Mouse (Mus musculus) hindbrain, postnatal 0 days (tissue): ENCODE measurements around the gene Magi2. TPM values are rescaled to one million over a fixed set of nuclear protein-coding genes. Genes with fewer than 3 reads are reported as not detected.

Experiments
- ATAC-seq: fragments of 200-750 bp; cut with Nextera tagmentation; 2 replicates; pipeline ENCODE4 v1.8.0; 2017; ENCODE audit warnings: mild to moderate bottlenecking, moderate TSS enrichment, moderate library complexity
- DNase-seq: peaks from one replicate; pipeline ENCODE4 v3.0.0-alpha.2; 2015; ENCODE audit warnings: low spot score
- H3K27ac ChIP-seq: fragments of 300-500 bp; sonication (generic); 2 replicates; pipeline ENCODE4 v1.5.1; 2014; ENCODE audit warnings: mild to moderate bottlenecking
- H3K27me3 ChIP-seq: fragments of 300-500 bp; sonication (generic); 2 replicates; pipeline ENCODE4 v1.6.1; 2014; ENCODE audit warnings: low read length, mixed read lengths; ENCODE audit not compliant: insufficient read depth
- H3K36me3 ChIP-seq: fragments of 300-500 bp; sonication (generic); 2 replicates; pipeline ENCODE4 v1.6.1; 2014; ENCODE audit warnings: low read length, mixed read lengths; ENCODE audit not compliant: insufficient read depth
- H3K4me1 ChIP-seq: fragments of 300-500 bp; sonication (generic); 2 replicates; pipeline ENCODE4 v1.6.1; 2014; ENCODE audit warnings: antibody characterized with exemption, low read length, mixed read lengths; ENCODE audit not compliant: insufficient read depth
- H3K4me2 ChIP-seq: fragments of 300-500 bp; sonication (generic); 2 replicates; pipeline ENCODE4 v1.6.1; 2014; ENCODE audit warnings: low read depth, mild to moderate bottlenecking, low read length, moderate library complexity, mixed read lengths
- H3K4me3 ChIP-seq: fragments of 300-500 bp; sonication (generic); 2 replicates; pipeline ENCODE4 v1.5.1; 2014; ENCODE audit warnings: low read length
- H3K9ac ChIP-seq: fragments of 300-500 bp; sonication (generic); replicated peaks from 2 replicates; pipeline ENCODE4 v1.6.1; 2014; ENCODE audit warnings: mild to moderate bottlenecking, low read length, moderate library complexity, mixed read lengths
- H3K9me3 ChIP-seq: fragments of 300-500 bp; sonication (generic); 2 replicates; pipeline ENCODE4 v1.6.1; 2016; ENCODE audit warnings: low read length, mixed read lengths
- CTCF ChIP-seq: IDR thresholded peaks from 2 replicates; pipeline ENCODE4 v1.5.1; 2016; ENCODE audit warnings: antibody characterized with exemption, control low read depth, low read depth
- WGBS: fragments of 180-500 bp; shearing (Covaris S2); extraction: QIAGEN DNeasy Blood & Tissue Kit; methylation state at CpG from one replicate; pipeline ENCODE4 v1.1.7; 2014; 5-methylcytosine and 5-hydroxymethylcytosine counted together
- polyA plus RNA-seq: library from polyadenylated mRNA; unstranded; fragments of >200 nt; fragmentation: Nextera tagmentation; extraction: Ambion mirVana; gene quantifications from 2 replicates; pipeline ENCODE4 v1.2.1, GENCODE M21; 2015
- total RNA-seq: library from RNA; depleted of rRNA; stranded (reverse); fragments of >200 nt; gene quantifications from 2 replicates; pipeline ENCODE4 v1.2.3, GENCODE M21; 2014

The Magi2 gene
- total and polyA plus RNA-seq, 2 experiments from 2014 or later = 17.3 to 45.5 TPM

DNA sequence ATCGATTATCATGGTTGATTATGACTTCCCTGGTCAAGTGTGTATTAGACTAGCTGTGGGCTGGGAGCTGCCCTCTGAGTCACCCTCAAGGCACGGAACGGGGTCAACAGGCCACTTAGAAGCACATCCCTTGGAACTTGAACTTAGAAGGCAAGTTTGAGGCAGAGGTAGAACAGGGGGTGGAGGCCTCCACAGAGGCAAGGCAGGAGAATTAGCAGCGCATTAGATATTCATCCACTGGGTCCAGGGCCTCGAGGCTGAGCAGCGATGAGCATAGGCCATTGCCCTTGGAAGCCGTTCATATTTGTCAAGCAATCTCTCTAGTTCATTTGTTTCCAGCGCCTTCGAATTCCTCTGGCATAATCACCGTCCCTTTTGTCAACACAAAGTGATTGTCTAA lies 1454.8 kb downstream of the Magi2 start:
- Histone ChIP-seq H3K27me3 (no peaks in the 10 kb centered on the region), H3K4me3 (no peak overlapping the region), H3K27ac (no peak overlapping the region), H3K9me3 (no peaks in the 10 kb centered on the region), H3K4me1 (no peaks in the 10 kb centered on the region), H3K9ac (no peak overlapping the region), H3K4me2 (no peak overlapping the region), H3K36me3 (no peaks in the 10 kb centered on the region)
- ATAC-seq (no peak), DNase-seq (no peak)
- WGBS = 44% methylated on average over 10 of the region's 10 CpGs
- no peak for TF ChIP-seq CTCF

DNA sequence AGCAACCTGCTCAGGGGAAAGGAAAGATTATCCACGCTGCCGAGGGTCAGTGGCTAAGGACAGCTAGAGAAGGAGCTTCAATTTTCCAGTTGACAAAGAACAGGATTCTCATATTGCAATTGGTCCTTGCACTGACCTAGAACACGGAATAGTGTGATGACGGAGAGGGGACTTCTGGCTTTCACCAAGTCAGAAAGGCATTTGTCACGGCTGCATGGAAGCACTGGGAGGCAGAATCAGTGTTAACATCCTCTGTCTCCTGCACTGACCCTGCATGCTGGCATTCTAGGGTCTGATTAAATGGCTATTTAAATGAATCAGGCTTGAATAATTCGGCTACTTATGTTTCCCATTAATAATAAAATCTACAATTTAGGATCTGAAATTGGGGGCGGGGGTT lies 1455.4 kb downstream of the Magi2 start:
- Histone ChIP-seq H3K4me2 (no peak overlapping the region), H3K36me3 (no peaks in the 10 kb centered on the region), H3K4me3 (no peak overlapping the region), H3K4me1 (no peaks in the 10 kb centered on the region), H3K9me3 (no peaks in the 10 kb centered on the region), H3K27ac (no peak overlapping the region), H3K9ac (no peak overlapping the region), H3K27me3 (no peaks in the 10 kb centered on the region)
- 35% methylated on average over 7 of the region's 7 CpGs for WGBS
- ATAC-seq = no peak
- no peak for TF ChIP-seq CTCF
- no peak for DNase-seq

- Histone ChIP-seq H3K36me3 (no peaks in the 10 kb centered on the region), H3K9ac (no peak overlapping the region), H3K27ac (no peak overlapping the region), H3K4me2 (no peak overlapping the region), H3K9me3 (no peaks in the 10 kb centered on the region), H3K4me1 (no peaks in the 10 kb centered on the region), H3K4me3 (no peak overlapping the region), H3K27me3 (no peaks in the 10 kb centered on the region)
- ATAC-seq (no peak), DNase-seq (no peak)
- WGBS = 83% methylated on average over 6 of the region's 6 CpGs
- no peak for TF ChIP-seq CTCF
These were observed 1457.3 kb downstream of the Magi2 start for GRCm38 (mm10) chr5:20684112-20684511.

- DNase-seq = no peak
- 99% methylated on average over 3 of the region's 3 CpGs for WGBS
- no peak for TF ChIP-seq CTCF
- Histone ChIP-seq H3K4me1 (no peaks in the 10 kb centered on the region), H3K4me2 (no peak overlapping the region), H3K4me3 (no peak overlapping the region), H3K36me3 (no peaks in the 10 kb centered on the region), H3K9ac (no peak overlapping the region), H3K27me3 (no peaks in the 10 kb centered on the region), H3K9me3 (peaks cover 6% of the 10 kb centered on the region; the same call in 1 of the 2 replicates), H3K27ac (no peak overlapping the region)
- ATAC-seq = no peak
These were observed 1465.4 kb downstream of the Magi2 start for GRCm38 (mm10) chr5:20692230-20692629.

- no peak overlapping the region for H3K4me2 ChIP-seq
- H3K4me3 ChIP-seq = no peak overlapping the region
- H3K9ac ChIP-seq = no peak overlapping the region
- 0 out of 2 replicates have a peak, but pooled peaks cover under 1% of the 10 kb centered on the region for H3K9me3 ChIP-seq
- H3K27ac ChIP-seq = no peak overlapping the region
- ATAC-seq (no peak), DNase-seq (peak; percentile 26)
- H3K27me3 ChIP-seq = no peaks in the 10 kb centered on the region
- TF ChIP-seq CTCF = peak; percentile 45; the same call in 1 of the 2 replicates
- H3K36me3 ChIP-seq = no peaks in the 10 kb centered on the region
- H3K4me1 ChIP-seq = peaks cover 3% of the 10 kb centered on the region; the same call in 1 of the 2 replicates
- WGBS = 88% methylated on average over 5 of the region's 5 CpGs
These were observed 1472.3 kb downstream of the Magi2 start for GRCm38 (mm10) chr5:20699116-20699515.

DNA sequence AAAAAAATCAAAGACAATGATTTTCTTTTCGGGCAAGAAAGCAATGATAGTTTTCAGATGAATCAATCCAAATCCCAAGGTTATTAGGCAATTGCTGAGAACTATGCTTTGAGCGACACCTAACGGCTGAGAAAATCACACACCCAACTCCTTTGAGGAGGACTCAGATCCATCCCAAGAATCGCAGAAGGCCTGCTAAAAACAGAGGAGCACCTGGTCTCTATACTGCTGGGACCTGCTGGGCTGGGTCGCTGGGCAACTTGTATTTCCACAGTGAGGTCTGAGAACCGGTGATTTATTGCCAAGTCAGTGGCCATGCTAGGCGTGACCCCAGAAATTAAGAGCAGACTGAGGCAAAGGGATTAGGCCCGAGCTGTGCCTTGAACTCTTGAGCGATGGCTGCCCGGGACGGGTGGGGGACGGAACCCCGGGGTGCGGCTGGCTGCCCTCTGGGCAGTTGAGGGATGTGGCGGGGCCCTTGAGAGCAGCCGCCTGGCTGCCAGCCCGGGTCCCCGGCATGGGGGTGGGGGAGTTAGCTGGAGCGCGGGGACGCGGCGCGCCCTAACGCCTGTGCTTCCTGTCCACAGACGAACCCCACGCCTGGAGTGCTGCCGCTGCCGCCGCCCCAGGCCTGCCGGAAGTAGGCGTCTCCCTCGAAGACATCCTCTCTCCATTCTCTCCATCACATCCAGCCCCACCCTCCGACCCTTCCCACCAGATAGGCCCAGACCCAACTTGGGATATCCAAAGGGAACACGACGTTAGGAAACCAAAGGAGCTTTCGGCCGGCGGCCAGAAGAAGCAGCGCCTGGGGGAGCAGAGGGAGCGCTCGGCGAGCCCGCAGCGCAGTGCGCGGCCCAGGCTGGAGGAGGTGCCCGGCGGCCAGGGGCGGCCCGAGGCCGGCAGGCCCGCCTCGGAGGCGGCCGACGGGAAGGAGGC lies 1474.9 kb downstream of the Magi2 start:
- Histone ChIP-seq H3K9me3 (no peaks in the 10 kb centered on the region), H3K27me3 (no peaks in the 10 kb centered on the region), H3K4me1 (peaks cover 3% of the 10 kb centered on the region; the same call in 1 of the 2 replicates), H3K9ac (peak overlapping the region; percentile 84), H3K36me3 (no peaks in the 10 kb centered on the region), H3K27ac (peak overlapping the region; percentile 97), H3K4me2 (peak overlapping the region; percentile 86), H3K4me3 (peak overlapping the region; percentile 67)
- ATAC-seq = peak; percentile 94
- WGBS = under 1% methylated on average over 52 of the region's 57 CpGs
- peak; percentile 94 for DNase-seq
- peak; percentile 81 for TF ChIP-seq CTCF
